Mouse (Mus musculus): ENCODE data around the gene Ndc80. TPM values are rescaled to one million over a fixed set of nuclear protein-coding genes. Genes with fewer than 3 reads are reported as not detected.

Gene Ndc80
- polyA plus RNA-seq, 1 experiment from 2014 or later = 59.4 TPM

DNA sequence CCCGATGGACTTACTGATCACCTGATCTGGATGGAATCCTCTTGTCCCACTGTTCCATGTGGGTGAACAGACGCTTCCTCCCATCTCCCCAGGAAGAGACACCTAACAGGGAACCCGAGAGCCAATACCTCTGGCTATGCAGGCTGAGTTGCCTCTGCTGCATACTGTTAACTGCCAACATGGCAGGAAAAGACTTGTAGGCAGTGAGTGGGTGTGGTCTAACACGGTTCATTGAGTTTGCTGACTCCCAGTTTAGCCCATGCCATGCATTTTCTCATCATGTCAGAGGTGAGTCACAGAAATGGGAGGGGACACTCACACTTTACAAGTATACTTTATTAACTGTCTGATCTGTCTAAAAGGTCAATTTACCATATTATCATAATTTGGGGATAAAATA, 30.9 kb downstream of the Ndc80 start:
- H3K36me3 ChIP-seq = peaks cover 62% of the 10 kb centered on the region

GRCm38 (mm10) chr17:71491332-71491686, 35.3 kb downstream of the Ndc80 start:
- Histone ChIP-seq H3K9me3 (no peaks in the 10 kb centered on the region), H3K4me3 (no peak overlapping the region), H3K4me1 (peaks cover 6% of the 10 kb centered on the region; the same call in 1 of the 2 replicates), H3K36me3 (peaks cover 20% of the 10 kb centered on the region), H3K4me2 (no peak overlapping the region), H3K27ac (peak overlapping the region; percentile 80), H3K27me3 (no peaks in the 10 kb centered on the region), H3K9ac (no peak overlapping the region)
- ATAC-seq (ENCODE audit: borderline replicate concordance, extremely low read depth, low FRiP score, low TSS enrichment) = no peak
- WGBS = 37% methylated on average over 4 of the region's 4 CpGs

More for the DNA sequence above, 30.9 kb downstream of the Ndc80 start:
- 88% methylated on average over 4 of the region's 4 CpGs for WGBS
- Histone ChIP-seq H3K4me1 (no peaks in the 10 kb centered on the region), H3K4me2 (no peak overlapping the region), H3K27ac (no peak overlapping the region), H3K9me3 (no peaks in the 10 kb centered on the region), H3K27me3 (no peaks in the 10 kb centered on the region), H3K4me3 (no peak overlapping the region), H3K9ac (no peak overlapping the region)
- no peak for ATAC-seq (ENCODE audit: borderline replicate concordance, extremely low read depth, low FRiP score, low TSS enrichment)

DNA sequence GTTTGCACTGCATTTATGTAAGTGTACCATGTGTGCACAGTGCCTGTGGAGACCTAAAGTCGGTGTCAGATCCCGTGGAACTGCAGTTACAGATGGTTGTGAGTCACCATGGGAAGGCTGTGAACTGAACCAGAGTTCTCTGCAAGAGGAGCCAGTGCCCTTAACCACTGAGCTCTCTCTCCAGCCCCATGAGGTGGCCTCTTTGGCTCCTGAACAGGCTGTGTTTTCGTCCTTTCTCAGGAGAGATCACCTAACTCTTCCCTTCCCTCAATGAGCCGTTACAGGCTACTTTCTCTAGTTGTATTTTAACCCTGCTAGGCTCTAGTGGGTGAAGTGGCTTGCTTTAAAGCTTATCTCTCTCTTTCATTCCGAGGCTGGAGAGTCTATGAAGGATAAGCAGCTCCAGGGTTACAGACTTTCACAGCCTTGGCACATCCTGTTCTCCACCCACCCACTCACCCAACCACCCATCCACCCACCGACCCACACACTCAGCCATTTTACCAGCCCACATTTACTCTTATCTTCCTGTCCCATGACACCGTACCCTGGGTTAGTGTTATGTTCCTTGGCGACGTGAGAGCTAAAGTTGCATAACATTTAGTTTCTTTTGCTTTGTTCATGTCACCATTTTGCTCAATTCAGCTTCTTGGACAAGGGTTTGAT, 35.9 kb downstream of the Ndc80 start:
- H3K27ac ChIP-seq = peak overlapping the region; percentile 80

DNA sequence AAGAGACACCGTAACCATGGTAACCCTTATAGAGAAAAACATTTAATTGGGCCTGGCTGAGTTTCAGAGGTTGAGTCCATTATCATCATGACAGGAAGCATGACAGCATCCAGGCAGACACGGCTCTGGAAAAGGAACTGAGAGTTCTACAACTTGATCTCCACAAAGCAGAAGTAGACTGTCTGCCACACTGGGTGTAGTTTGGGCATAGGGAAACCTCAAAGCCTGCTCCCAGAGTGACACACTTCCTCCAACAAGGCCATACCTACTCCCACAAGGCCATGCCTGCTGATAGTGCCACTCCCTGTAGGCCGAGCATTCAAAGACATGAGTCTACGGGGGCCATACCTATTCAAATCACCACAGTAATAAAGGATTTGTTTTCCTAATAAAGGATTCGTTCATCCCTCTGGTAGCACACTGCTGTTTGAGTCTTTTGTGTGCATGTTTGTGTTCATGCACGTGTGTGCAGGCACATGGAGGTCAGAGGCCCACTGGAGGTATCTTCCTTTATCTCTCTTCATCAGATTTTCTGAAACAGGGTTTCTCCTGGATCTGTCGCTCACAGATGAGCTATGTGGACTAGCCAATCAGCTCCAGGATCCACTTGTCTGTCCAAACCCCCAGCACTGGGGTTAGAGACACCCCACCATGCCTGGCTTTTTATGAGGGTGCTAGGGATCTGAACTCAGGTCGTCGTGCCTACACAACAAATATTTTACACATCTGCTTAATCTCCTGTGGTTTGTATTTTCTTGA, 36.8 kb downstream of the Ndc80 start:
- peaks cover 6% of the 10 kb centered on the region; the same call in 1 of the 2 replicates for H3K36me3 ChIP-seq
- no peak overlapping the region for H3K4me2 ChIP-seq
- H3K27ac ChIP-seq = no peak overlapping the region
- peaks cover 14% of the 10 kb centered on the region; the same call in 1 of the 2 replicates for H3K4me1 ChIP-seq
- H3K9me3 ChIP-seq = no peaks in the 10 kb centered on the region
- no peak overlapping the region for H3K4me3 ChIP-seq
- WGBS = 81% methylated on average over 9 of the region's 9 CpGs
- no peaks in the 10 kb centered on the region for H3K27me3 ChIP-seq
- no peak for ATAC-seq (ENCODE audit: borderline replicate concordance, extremely low read depth, low FRiP score, low TSS enrichment)
- no peak overlapping the region for H3K9ac ChIP-seq

More for the DNA sequence above, 35.9 kb downstream of the Ndc80 start:
- Histone ChIP-seq H3K36me3 (peaks cover 15% of the 10 kb centered on the region), H3K9me3 (no peaks in the 10 kb centered on the region), H3K9ac (no peak overlapping the region), H3K27me3 (no peaks in the 10 kb centered on the region), H3K4me2 (no peak overlapping the region), H3K4me3 (no peak overlapping the region), H3K4me1 (peaks cover 11% of the 10 kb centered on the region; the same call in 1 of the 2 replicates)
- ATAC-seq (ENCODE audit: borderline replicate concordance, extremely low read depth, low FRiP score, low TSS enrichment) = 0 out of 2 replicates have a peak, but pooled peaks have one; percentile 53
- 41% methylated on average over 9 of the region's 9 CpGs for WGBS

GRCm38 (mm10) chr17:71486231-71486851, 40.3 kb downstream of the Ndc80 start:
- H3K27me3 ChIP-seq = no peaks in the 10 kb centered on the region
- 16% methylated on average over 8 of the region's 8 CpGs for WGBS
- peak overlapping the region; percentile 10; the same call in 1 of the 2 replicates for H3K9ac ChIP-seq
- H3K27ac ChIP-seq = peak overlapping the region; percentile 65
- H3K4me1 ChIP-seq = peaks cover 14% of the 10 kb centered on the region; the same call in 1 of the 2 replicates
- H3K4me2 ChIP-seq = peak overlapping the region; percentile 44
- peak overlapping the region; percentile 5; the same call in 1 of the 2 replicates for H3K4me3 ChIP-seq
- H3K9me3 ChIP-seq = no peaks in the 10 kb centered on the region
- no peaks in the 10 kb centered on the region for H3K36me3 ChIP-seq
- no peak for ATAC-seq (ENCODE audit: borderline replicate concordance, extremely low read depth, low FRiP score, low TSS enrichment)

DNA sequence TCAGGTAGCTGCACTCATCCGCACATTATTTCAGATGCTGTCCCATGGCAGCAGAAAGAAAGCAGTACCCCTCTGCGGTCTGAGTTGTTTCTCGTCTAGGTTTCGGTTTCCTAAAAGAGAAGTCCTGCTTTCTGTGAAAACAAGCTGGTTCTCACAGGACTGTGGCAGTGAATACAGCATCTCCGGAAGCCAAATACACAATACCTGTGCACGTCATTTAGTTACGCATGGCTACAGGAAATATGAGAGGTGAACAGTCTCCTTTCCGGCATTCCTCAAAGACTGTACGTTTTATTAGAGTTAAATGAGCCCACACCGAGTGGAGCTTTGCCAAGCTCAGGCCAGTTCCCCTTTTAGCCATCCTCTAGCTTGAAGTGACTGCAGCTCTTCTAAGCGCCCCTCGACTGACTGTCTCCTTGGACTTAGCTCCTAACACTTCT, 40.8 kb downstream of the Ndc80 start:
- ATAC-seq (ENCODE audit: borderline replicate concordance, extremely low read depth, low FRiP score, low TSS enrichment) = peak; percentile 47; the same call in 1 of the 2 replicates
- WGBS = 46% methylated on average over 12 of the region's 12 CpGs
- Histone ChIP-seq H3K4me1 (peaks cover 14% of the 10 kb centered on the region; the same call in 1 of the 2 replicates), H3K4me2 (peak overlapping the region; percentile 44), H3K27ac (peak overlapping the region; percentile 65), H3K9ac (peak overlapping the region; percentile 16; the same call in 1 of the 2 replicates), H3K27me3 (no peaks in the 10 kb centered on the region), H3K4me3 (peak overlapping the region; percentile 5), H3K36me3 (no peaks in the 10 kb centered on the region), H3K9me3 (no peaks in the 10 kb centered on the region)

DNA sequence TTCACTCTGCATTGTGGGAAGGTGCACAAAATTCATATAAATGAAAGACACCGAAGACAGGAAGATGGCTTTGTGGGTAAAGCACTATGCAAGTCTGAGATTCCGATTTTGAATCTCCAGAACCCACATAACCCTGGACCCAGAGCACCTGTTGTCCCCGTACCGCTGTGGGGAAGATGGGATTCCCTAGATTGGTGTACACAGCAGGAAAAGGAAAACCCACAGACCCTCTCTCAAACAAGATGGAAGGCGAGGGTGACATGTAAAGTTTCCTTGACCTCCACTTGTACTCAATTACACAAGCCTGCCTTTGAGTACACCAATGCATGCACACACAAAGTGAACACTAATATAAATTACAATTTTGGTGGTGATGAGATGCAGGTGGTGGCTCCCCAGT, 41.9 kb downstream of the Ndc80 start:
- no peak for ATAC-seq (ENCODE audit: borderline replicate concordance, extremely low read depth, low FRiP score, low TSS enrichment)

GRCm38 (mm10) chr17:71483418-71484060, 43.1 kb downstream of the Ndc80 start:
- WGBS = 84% methylated on average over 7 of the region's 7 CpGs
- H3K27me3 ChIP-seq = no peaks in the 10 kb centered on the region
- ATAC-seq (ENCODE audit: borderline replicate concordance, extremely low read depth, low FRiP score, low TSS enrichment) = no peak
- H3K4me3 ChIP-seq = no peak overlapping the region
- H3K4me1 ChIP-seq = peaks cover 14% of the 10 kb centered on the region; the same call in 1 of the 2 replicates
- no peak overlapping the region for H3K27ac ChIP-seq
- no peak overlapping the region for H3K9ac ChIP-seq
- no peaks in the 10 kb centered on the region for H3K36me3 ChIP-seq
- H3K4me2 ChIP-seq = no peak overlapping the region
- no peaks in the 10 kb centered on the region for H3K9me3 ChIP-seq

More for the DNA sequence above, 41.9 kb downstream of the Ndc80 start:
- H3K27ac ChIP-seq = no peak overlapping the region
- WGBS = 90% methylated on average over 5 of the region's 5 CpGs
- H3K4me1 ChIP-seq = peaks cover 14% of the 10 kb centered on the region; the same call in 1 of the 2 replicates
- no peaks in the 10 kb centered on the region for H3K36me3 ChIP-seq
- no peaks in the 10 kb centered on the region for H3K9me3 ChIP-seq
- H3K27me3 ChIP-seq = no peaks in the 10 kb centered on the region
- no peak overlapping the region for H3K9ac ChIP-seq
- no peak overlapping the region for H3K4me3 ChIP-seq
- no peak overlapping the region for H3K4me2 ChIP-seq

DNA sequence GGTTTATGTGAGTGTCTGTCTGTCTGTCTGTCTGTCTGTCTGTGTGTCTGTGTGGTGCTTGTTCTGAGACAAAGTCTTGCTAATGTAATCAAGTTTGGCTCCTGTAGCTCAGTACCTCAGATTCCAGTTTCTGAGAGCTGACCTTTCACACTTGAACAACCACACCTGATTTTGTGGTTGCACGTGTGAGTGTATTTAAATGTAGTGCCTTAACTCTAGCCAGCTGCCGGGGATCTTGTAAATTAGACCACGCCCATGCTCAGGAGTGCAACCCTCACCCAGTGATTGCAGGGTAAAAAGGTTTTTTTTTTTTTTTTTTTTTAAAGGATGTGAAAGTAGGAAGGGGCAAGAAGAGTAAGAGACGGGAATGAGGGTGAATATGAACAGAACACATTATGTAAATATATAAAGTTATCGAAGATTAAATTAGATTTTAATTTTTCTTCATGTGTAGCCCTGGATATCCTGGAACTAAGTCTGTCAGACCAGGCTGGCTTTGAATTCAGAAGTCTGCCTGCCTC, 47.2 kb downstream of the Ndc80 start:
- H3K27ac ChIP-seq = no peak overlapping the region
- H3K36me3 ChIP-seq = no peaks in the 10 kb centered on the region
- no peaks in the 10 kb centered on the region for H3K9me3 ChIP-seq
- ATAC-seq (ENCODE audit: borderline replicate concordance, extremely low read depth, low FRiP score, low TSS enrichment) = no peak
- H3K4me2 ChIP-seq = no peak overlapping the region
- no peak overlapping the region for H3K9ac ChIP-seq
- WGBS = 44% methylated on average over 5 of the region's 5 CpGs
- 0 out of 2 replicates have a peak, but pooled peaks cover 4% of the 10 kb centered on the region for H3K4me1 ChIP-seq
- no peaks in the 10 kb centered on the region for H3K27me3 ChIP-seq
- no peak overlapping the region for H3K4me3 ChIP-seq

DNA sequence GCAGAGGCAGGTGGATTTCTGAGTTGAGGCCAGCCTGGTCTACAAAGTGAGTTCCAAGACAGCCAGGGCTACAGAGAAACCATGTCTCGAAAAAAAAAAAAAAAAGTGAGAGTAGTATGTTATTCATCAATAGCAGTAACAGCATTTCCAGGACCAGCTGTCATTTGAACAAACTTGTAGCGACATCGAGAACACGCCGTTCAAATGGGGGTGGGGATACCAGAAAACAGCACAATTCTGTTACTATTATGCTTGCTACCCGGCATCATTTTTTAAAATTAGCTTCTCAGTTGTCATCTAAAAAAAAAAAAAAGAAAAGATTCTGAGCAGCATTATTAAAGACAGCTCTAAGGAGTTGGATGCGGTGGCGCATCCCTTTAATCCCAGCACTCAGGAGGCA, 49.2 kb downstream of the Ndc80 start:
- Histone ChIP-seq H3K9me3 (no peaks in the 10 kb centered on the region), H3K9ac (no peak overlapping the region), H3K4me3 (no peak overlapping the region), H3K36me3 (no peaks in the 10 kb centered on the region), H3K4me2 (no peak overlapping the region), H3K27ac (no peak overlapping the region), H3K4me1 (peaks cover 8% of the 10 kb centered on the region; the same call in 1 of the 2 replicates), H3K27me3 (no peaks in the 10 kb centered on the region)
- ATAC-seq (ENCODE audit: borderline replicate concordance, extremely low read depth, low FRiP score, low TSS enrichment) = no peak
- WGBS = 98% methylated on average over 8 of the region's 8 CpGs

Measured in lung, embryonic 15.5 days (tissue).